8 mouse cellular contexts compared by ENCODE assay signal in genomic region chr7:109703190-109704015, GRCm38 (mm10). TPM values are rescaled to one million over a fixed set of nuclear protein-coding genes. Genes with fewer than 3 reads are reported as not detected.
DNase-seq lines count a peak whose midpoint lies in the region; ATAC-seq and TF ChIP-seq lines count a peak whose summit lies in the region.

Gene St5, minus strand, starts transcription at chr7:109703605.
Gene Akip1, plus strand, starts transcription at chr7:109703690.

- H3K4me1 ChIP-seq in brown adipose tissue, adult 24 weeks (ENCODE audit: control insufficient read depth, insufficient read depth, insufficient read length, low read length): no peaks in the 10 kb centered on the region; the same call in 1 of the 2 replicates
- H3K4me1 ChIP-seq in heart, embryonic 13.5 days: peaks cover 35% of the 10 kb centered on the region
- H3K4me1 ChIP-seq in liver, embryonic 12.5 days: peaks cover 47% of the 10 kb centered on the region
- H3K4me1 ChIP-seq in stomach, embryonic 15.5 days: 0 out of 2 replicates have a peak, but pooled peaks cover 2% of the 10 kb centered on the region

- H3K4me3 ChIP-seq in C2C12 (ENCODE audit: insufficient read depth, poor library complexity, severe bottlenecking): peak within 1 kb of the TSS; percentile 11
- peak within 1 kb of the TSS; percentile 82 for H3K4me3 ChIP-seq in brown adipose tissue, adult 24 weeks (ENCODE audit: insufficient read depth, low read depth, low read length)
- peak within 1 kb of the TSS; percentile 67 for H3K4me3 ChIP-seq in heart, embryonic 13.5 days
- peak within 1 kb of the TSS; percentile 81 for H3K4me3 ChIP-seq in liver, embryonic 12.5 days
- peak within 1 kb of the TSS; percentile 73 for H3K4me3 ChIP-seq in stomach, embryonic 15.5 days (replicated peaks)

- no peak within 1 kb of the TSS; the same call in 1 of the 2 replicates for H3K27ac ChIP-seq in brown adipose tissue, adult 24 weeks (replicated peaks; ENCODE audit: low read depth, low read length)
- peak within 1 kb of the TSS; percentile 81 for H3K27ac ChIP-seq in heart, embryonic 13.5 days (replicated peaks)
- H3K27ac ChIP-seq in liver, embryonic 12.5 days: peak within 1 kb of the TSS; percentile 82
- H3K27ac ChIP-seq in stomach, embryonic 15.5 days: peak within 1 kb of the TSS; percentile 79

- H3K79me3 ChIP-seq in C2C12 (ENCODE audit: low read depth): no peaks in the 10 kb centered on the region

- peak within 1 kb of the TSS; percentile 76 for H3K4me2 ChIP-seq in heart, embryonic 13.5 days
- H3K4me2 ChIP-seq in liver, embryonic 12.5 days: peak within 1 kb of the TSS; percentile 89
- H3K4me2 ChIP-seq in stomach, embryonic 15.5 days: peak within 1 kb of the TSS; percentile 81

- H3K36me3 ChIP-seq in C2C12 (ENCODE audit: control insufficient read depth, insufficient read depth): no peaks in the 10 kb centered on the region
- H3K36me3 ChIP-seq in heart, embryonic 13.5 days: peaks cover 5% of the 10 kb centered on the region; the same call in 1 of the 2 replicates
- H3K36me3 ChIP-seq in liver, embryonic 12.5 days: peaks cover 12% of the 10 kb centered on the region
- H3K36me3 ChIP-seq in stomach, embryonic 15.5 days: no peaks in the 10 kb centered on the region

- H3ac ChIP-seq in C2C12 (ENCODE audit: control insufficient read depth, insufficient read length, low read depth): no peak within 1 kb of the TSS

- no peak for TF ChIP-seq CTCF in C2C12 (IDR thresholded peaks at IDR 0.05; ENCODE audit: control insufficient read depth, insufficient read depth, insufficient read length)

- under 1% methylated on average over 61 of the region's 61 CpGs for WGBS in heart, embryonic 13.5 days
- 2% methylated on average over 61 of the region's 61 CpGs for WGBS in liver, embryonic 12.5 days (ENCODE audit: insufficient replicate concordance)
- WGBS in stomach, embryonic 15.5 days: 1% methylated on average over 61 of the region's 61 CpGs

- peak within 1 kb of the TSS; percentile 79 for H3K9ac ChIP-seq in heart, embryonic 13.5 days
- peak within 1 kb of the TSS; percentile 88 for H3K9ac ChIP-seq in liver, embryonic 12.5 days
- peak within 1 kb of the TSS; percentile 80 for H3K9ac ChIP-seq in stomach, embryonic 15.5 days

- no peaks in the 10 kb centered on the region for H3K27me3 ChIP-seq in C2C12 (ENCODE audit: control insufficient read depth, insufficient read depth, insufficient read length)
- no peaks in the 10 kb centered on the region for H3K27me3 ChIP-seq in heart, embryonic 13.5 days (replicated peaks)
- H3K27me3 ChIP-seq in liver, embryonic 12.5 days (replicated peaks): no peaks in the 10 kb centered on the region
- H3K27me3 ChIP-seq in stomach, embryonic 15.5 days (replicated peaks): no peaks in the 10 kb centered on the region

- DNase-seq in fat pad, adult 2 months (ENCODE audit: extremely low read depth, low read depth, low spot score): peak; percentile 18
- peak; percentile 99 for DNase-seq in kidney, postnatal 10 days
- DNase-seq in natural killer cell, adult 2 months (ENCODE audit: low spot score in 2 of 2): peak; percentile 93 to 96

- peak; percentile 90 for ATAC-seq in heart, embryonic 13.5 days (ENCODE audit: extremely low read depth, insufficient number of reproducible peaks, low FRiP score, low TSS enrichment)
- ATAC-seq in liver, embryonic 12.5 days: peak; percentile 93
- peak; percentile 95 for ATAC-seq in stomach, embryonic 15.5 days (ENCODE audit: insufficient read depth, low FRiP score, low read depth)

- no peaks in the 10 kb centered on the region for H3K9me3 ChIP-seq in heart, embryonic 13.5 days
- no peaks in the 10 kb centered on the region for H3K9me3 ChIP-seq in liver, embryonic 12.5 days (replicated peaks)
- H3K9me3 ChIP-seq in stomach, embryonic 15.5 days: no peaks in the 10 kb centered on the region

- H3K79me2 ChIP-seq in C2C12 (ENCODE audit: control insufficient read depth, insufficient read depth): no peaks in the 10 kb centered on the region

TF ChIP-seq in C2C12, 6 proteins besides CTCF, POLR2A, EP300 and RAD21:
- TF ChIP-seq MAX (IDR thresholded peaks at IDR 0.05) (no peak), MYOD1 (IDR thresholded peaks at IDR 0.05; ENCODE audit: control insufficient read depth, insufficient read length, low read depth) (no peak), FOSL1 (IDR thresholded peaks at IDR 0.05; ENCODE audit: insufficient read depth, low read length, poor library complexity, severe bottlenecking) (no peak), CEBPB (IDR thresholded peaks at IDR 0.05; ENCODE audit: low read depth) (no peak), MYOG (IDR thresholded peaks at IDR 0.05; ENCODE audit: control insufficient read depth, extremely low read depth, insufficient read length) (no peak), USF1 (IDR thresholded peaks at IDR 0.05; ENCODE audit: low read depth) (no peak)

RNA-seq across cellular contexts. Expression of gene St5, which starts in this region (rescaled TPM):
- 28.6 TPM for polyA plus RNA-seq in C2C12 (2012; fragmentation: generic; extraction: Trizol)
- 6.9 and 13.4 TPM in 2 replicates for polyA plus RNA-seq in brown adipose tissue, adult 24 weeks (2012; ENCODE audit: insufficient read depth, insufficient read length, missing spikeins)
- polyA plus RNA-seq in heart, embryonic 13.5 days (2015; fragmentation: Nextera tagmentation; extraction: Ambion mirVana): 30.2 and 30.6 TPM in 2 replicates
- 25.1 and 25.3 TPM in 2 replicates for polyA plus RNA-seq in liver, embryonic 12.5 days (2016; fragmentation: Nextera tagmentation; extraction: Ambion mirVana)
- 58.7 and 71.6 TPM in 2 replicates for polyA plus RNA-seq in stomach, embryonic 15.5 days (2015; fragmentation: Nextera tagmentation; extraction: Ambion mirVana)

RNA-seq across cellular contexts. Expression of gene Akip1, which starts in this region (rescaled TPM):
- polyA plus RNA-seq in C2C12 (2012; fragmentation: generic; extraction: Trizol): 7.0 TPM
- 26.1 and 34.8 TPM in 2 replicates for polyA plus RNA-seq in brown adipose tissue, adult 24 weeks (2012; ENCODE audit: insufficient read depth, insufficient read length, missing spikeins)
- 29.4 and 33.8 TPM in 2 replicates for polyA plus RNA-seq in heart, embryonic 13.5 days (2015; fragmentation: Nextera tagmentation; extraction: Ambion mirVana)
- 47.9 and 50.2 TPM in 2 replicates for polyA plus RNA-seq in liver, embryonic 12.5 days (2016; fragmentation: Nextera tagmentation; extraction: Ambion mirVana)
- 38.3 and 40.6 TPM in 2 replicates for polyA plus RNA-seq in stomach, embryonic 15.5 days (2015; fragmentation: Nextera tagmentation; extraction: Ambion mirVana)

Comparison
In these comparisons a context has a peak if more than half of its experiments do, and no peak if none do; other contexts are left out.
1. H3K4me3 ChIP-seq: peak in every context shown above with its lines; median percentile 82 in brown adipose tissue, adult 24 weeks; 81 in liver, embryonic 12.5 days; 73 in stomach, embryonic 15.5 days; 67 in heart, embryonic 13.5 days; 11 in C2C12.
2. DNase-seq: peak in every context shown above with its lines; median percentile 99 in kidney, postnatal 10 days; 94 in natural killer cell, adult 2 months; 18 in fat pad, adult 2 months.